Mouse (Mus musculus) mature B cell (primary cell): ENCODE measurements around the gene Mea1.

Experiments used
- in situ Hi-C: fragments of 300-500 bp; cut with MboI; formaldehyde crosslinking; loops from 2 replicates; pipeline ENCODE4 v1.14.3; 2019

The Mea1 gene

DNA sequence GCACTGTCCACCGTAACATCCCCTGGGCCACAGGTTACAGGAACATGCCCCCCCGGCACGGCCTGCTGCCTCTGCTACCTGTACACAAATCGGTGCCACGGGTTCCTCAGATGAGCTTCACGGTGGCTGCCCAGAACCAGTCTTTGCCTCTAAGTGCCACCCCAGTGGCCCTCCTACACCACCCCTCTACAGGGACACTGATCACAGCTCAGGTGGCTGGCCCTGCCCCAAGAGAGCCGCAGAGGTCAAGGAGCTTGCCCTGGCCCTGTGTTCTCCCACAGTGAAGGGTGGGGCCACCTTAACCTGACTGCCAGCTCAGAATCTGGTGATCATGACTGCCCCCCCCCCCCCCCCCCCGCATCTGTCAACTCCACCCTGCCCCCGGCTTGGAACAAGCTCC lies at the start of gene Mea1:
Mea1 (plus strand) TSS at position 378 of the 400 bp plus-strand sequence.
- in situ Hi-C loops: no loop called here

DNA sequence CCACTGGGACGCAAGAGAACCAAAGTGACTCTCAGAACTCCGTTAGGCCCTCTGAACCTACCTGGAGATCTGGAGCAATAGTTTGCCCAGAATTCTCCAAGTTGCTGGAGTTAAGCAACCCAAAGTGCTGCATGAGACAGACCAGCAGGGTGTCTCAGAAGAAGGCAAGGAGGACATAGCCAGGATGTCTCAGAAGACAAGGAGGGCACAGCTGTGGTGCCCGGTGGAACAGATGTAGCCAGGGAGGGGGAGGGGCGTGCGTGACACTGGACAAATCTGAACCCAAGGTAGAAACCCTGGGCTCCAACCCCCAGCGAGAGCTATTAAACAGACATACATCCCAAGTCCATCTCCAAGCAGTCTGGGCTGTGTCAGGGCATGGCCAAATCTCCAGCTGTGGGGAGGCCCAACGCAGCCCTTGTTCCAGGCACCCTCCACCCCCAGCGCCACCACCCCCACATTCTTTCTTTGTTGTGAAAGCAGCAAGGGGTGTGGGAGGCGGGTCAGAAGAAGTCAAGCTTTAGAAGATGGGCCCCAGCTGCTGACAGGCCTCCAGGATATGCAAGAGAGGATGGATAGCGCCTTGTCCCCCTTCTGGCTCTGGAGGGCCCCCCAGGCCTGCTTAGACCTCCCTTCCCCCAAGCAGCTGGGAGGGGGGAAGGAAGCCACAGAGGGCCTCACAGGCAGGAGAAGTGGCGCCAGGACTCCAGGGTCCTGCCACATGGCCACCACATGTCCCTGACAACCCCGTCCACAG lies 48.7 kb upstream of the Mea1 start:
- in situ Hi-C loops: no loop called here

DNA sequence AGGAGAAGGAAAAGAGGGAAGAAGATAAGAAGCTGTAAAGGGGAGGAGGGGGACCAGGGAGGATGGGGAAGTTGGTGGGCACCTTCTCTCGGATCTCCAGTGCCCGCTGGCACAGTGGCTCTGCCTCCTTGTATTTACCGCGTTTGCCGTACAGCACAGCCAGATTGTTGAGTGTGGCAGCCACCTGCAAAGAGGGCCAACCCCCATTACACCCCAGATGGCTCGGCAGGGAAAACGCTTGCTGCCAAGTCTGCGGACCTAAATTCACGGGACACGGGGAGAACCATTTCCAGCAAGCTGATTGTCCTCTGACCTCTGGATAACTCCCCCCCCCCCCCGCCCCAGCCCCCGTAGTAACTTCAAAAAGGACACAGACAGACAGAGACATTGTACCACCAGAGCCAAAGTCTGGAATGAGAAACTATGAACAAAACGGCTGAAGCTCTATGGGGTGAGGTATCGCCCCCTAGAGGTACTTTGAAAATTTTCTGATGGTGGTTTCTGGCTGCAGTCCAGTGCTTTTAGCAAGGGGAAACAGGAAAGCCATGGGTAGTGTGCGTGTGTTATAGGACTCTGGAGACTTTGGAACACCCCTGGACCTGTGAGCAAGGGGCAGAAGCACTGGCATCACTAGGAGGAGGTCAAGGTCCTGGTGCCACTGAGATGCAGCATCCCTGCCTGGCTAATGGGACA lies 41.6 kb upstream of the Mea1 start:
- in situ Hi-C loops: no loop called here

DNA sequence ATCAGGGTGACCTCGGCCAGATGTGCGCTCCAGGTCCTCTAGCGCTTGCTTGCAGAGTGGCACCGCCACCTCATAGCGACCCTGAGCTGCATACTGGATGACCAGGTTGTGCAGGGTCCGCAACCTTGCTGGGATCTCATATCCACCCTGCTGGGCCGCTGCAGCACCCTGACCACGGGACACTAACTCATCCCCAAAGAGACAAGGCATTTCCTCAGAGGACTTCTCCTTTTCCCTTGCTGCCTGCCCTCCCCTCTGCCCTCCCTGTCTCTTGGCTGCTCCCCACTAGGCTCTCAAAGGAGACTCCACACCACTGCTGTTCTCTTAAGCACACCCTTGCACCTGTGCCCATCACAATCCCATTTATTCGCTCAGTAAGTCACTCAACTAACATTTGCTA lies 38.7 kb upstream of the Mea1 start:
- in situ Hi-C loops: no loop called here

DNA sequence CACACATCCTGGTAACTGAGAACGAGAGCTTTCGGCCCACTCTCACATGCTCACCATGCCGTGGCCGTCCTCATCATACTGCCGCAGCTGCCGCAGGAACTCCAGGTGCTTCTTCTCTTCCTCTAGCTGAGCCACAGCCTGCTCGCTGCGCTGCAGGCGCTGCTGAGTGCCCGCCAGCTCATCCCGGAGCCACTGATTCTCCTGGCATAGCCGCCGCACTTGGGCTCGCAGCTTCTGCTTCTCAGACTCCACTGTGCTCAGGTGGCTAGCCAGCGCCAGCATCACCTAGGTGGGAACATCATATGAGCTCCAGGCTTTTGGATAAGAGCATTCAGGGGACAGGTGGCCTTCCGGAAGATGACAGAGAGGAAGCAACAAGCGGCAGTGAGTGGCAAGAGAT lies 36.5 kb upstream of the Mea1 start:
- in situ Hi-C loops: no loop called here

DNA sequence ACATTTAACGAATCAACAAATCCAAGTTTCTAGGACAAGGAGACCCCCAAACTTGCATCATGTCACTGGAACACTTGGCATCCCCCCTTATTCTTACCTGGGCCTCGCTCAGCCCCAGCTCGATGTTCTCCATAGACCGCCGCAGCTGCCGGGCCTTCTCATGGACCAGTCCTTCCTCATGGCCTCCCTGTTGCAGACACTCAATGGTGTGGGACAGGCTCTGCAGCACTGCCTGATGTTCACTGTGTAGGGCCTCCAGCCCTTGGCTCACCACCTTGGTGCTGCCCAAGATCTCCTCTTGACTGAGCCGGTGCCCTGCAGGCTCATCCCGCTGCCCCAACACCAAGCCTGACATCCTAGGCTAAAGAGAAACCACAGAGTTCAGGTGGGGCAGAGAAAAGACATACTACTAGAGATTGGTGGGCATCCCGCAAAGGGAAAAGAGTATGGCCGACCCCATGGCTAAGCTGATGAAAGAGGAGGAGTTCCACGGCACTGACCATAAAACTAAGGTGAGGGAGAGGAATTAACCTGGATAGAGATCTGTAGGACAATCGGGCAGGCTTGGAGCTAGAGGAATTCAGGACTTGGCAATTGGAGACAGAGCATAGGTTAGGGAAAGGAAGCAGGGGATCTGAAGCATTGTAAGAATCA lies 34.3 kb upstream of the Mea1 start:
- in situ Hi-C loops: no loop called here

DNA sequence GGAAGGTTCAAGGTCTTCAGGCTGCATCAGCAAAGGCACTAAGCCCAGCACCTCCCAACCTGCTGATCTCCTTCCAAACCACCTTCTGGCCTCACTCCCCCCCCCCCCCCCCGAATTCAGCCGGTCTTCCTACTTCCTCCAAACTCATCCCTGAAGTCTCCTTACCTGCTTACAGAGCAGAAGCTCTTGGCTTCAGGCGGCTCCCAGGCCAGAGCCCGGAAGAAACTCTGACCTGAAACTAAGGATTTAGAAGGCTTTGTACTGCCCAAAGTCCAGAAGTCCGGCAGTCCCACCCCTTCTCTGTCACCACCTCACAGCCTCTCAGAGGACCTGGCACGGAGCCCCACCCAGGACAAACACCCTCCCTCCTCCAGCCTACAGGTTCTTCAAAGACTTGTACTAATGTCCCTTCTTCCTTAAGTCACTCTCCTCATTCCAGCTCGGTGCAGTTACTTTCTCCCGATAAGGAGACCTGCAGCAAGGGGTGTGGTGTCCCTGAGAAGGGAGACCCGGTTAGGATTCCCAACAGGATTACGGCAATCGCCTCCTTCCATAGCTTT lies 33.6 kb upstream of the Mea1 start:
- in situ Hi-C loops: no loop called here

DNA sequence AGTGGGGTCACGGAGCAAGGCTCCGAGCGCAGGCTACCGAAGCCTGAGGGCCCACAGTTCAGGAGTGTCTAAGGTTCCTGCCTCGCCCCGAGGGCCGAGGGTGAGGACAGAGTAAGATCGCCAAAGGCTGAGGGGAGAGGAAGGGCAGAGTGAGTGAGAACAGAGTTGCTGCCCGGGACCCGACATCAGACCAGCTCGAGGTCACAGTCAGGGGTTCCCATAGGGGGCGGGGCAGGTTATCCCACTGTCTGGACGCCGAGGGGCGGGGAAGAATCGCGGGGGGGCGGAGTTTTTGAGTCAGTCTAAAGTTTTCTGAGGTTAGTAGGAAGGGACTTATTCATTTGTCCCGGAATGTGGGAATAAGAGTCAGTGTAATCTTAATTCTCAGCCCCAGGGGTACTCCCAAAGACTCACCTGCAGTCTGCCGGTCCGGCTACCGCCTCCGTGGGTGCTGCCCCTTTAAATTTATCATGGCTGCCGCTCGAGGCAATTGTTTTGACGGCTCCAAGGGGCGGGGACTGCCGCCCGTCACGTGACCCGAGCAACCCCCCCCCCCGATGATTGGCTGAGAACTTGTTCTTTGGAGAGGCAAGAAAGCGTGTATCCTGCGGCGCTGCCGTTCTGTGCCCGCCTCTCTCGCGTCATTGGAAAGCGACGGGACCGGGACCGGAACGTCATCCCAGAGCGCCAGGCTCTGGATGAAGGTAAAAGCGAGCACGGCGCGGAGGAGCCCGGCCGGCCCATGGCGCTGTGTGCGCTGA lies 32.9 kb upstream of the Mea1 start, which contains the start of the genes Klc4 and Mrpl2:
Klc4 (minus strand) TSS at position 462 of the 761 bp plus-strand sequence.
Mrpl2 (plus strand) TSS at position 669 of the 761 bp plus-strand sequence.
- in situ Hi-C loops: no loop called here

DNA sequence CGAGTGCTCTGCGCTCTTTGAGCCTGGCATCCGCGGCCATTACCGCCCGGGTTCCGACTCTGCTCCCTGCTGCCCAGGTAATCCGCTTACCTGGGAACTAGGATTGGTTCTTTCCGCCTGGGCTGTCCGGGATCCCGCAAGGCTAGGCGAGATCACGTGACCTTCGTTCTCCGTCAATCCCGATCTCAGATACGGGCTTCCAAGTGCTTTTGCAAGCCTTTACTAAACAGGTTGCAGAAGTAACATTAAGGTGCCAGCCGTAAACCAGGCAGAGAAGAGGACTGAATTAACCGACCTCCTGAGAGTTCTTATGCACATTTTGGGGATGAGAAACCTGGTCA lies 32.3 kb upstream of the Mea1 start:
- in situ Hi-C loops: no loop called here

DNA sequence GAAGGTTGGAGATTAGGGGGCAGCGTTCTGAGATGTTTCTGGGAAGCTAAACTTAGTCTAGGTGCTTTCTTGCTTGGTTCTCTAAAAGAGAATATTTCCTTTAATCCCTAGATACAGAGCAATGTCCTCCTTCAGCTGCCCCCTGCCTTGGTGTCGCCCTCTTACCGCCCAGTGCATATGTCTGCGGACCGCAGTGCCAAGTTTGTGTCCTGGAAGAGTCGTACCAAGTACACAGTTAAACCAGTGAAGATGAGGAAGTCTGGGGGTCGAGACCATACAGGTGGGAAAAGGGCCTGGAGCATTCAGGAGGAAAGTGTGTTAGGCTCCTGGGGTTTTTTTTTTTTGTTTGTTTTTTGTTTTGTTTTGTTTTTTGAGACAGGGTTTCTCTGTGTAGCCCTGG lies 31.3 kb upstream of the Mea1 start:
- in situ Hi-C loops: no loop called here

DNA sequence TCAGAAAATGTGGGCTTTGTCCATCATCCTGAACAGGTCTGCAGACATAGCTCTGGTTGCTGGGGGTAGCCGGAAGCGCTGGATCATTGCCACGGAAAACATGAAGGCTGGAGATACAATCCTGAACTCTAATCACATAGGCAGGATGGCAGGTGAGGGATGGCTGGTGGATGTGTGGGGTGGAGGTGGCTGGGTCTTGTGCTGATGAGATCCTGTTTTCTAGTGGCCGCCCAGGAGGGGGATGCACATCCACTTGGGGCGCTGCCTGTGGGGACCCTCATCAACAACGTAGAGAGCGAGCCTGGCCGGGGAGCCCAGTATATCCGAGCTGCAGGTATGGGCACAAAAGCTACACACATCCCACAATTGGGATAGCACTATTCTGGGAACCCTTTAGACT lies 30.2 kb upstream of the Mea1 start:
- in situ Hi-C loops: no loop called here

DNA sequence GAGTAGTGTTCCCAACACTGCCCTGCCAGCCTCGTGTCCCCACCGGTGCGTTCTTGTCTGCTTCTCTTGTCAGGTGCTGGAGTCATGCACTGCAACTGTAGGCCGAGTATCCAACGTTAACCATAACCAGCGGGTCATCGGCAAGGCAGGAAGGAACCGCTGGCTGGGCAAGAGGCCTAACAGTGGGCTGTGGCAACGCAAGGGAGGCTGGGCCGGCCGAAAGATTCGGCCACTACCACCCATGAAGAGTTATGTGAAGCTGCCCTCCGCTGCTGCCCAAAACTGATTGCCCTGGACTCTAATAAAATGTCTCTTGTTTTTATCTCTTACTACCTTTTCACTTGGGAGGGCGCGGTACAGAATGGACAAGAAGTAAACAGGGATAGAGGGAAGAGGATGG lies 28.8 kb upstream of the Mea1 start:
- in situ Hi-C loops: no loop called here

DNA sequence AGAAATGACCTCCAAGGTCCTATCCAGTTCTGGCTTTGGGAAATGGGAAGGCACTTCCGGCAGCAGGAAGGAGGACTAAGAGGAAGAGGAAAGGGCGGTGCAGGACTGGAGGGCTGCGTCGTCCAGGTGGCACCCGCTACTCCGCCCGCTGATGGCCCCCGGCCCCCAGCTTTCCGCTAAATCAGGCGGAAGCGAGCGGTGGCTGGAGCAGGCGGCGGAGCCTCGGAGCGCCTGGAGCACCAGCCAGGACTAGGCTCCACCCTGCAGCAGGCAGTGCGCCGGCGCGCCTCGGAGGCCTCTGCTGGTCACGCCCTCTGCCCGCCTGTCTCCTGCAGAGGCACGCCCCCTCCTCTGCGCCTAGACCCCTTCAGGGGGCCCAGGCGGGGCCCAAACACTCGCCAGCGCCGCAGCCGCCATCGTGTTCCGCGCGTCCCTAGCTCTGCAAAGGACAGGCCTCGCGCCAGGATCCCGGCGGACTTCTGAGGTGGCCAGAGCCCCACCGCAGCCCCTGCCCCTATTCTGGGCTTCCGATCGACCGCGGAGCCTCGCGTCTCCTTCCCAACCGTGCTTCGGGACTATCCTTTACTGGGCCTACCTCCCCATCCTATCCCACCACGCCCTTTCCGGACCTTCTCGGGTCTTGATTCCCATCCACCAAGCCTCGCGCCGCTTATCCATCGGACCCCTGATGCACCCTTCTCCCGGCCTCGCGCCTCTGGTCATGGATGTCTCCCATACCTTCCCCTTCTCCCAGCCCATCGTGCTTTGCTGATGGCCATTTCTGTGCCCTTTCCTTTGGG lies 28.2 kb upstream of the Mea1 start, which contains the start of gene Cul7:
Cul7 (plus strand) TSS at position 106 of the 800 bp plus-strand sequence.
- in situ Hi-C loops: no loop called here

DNA sequence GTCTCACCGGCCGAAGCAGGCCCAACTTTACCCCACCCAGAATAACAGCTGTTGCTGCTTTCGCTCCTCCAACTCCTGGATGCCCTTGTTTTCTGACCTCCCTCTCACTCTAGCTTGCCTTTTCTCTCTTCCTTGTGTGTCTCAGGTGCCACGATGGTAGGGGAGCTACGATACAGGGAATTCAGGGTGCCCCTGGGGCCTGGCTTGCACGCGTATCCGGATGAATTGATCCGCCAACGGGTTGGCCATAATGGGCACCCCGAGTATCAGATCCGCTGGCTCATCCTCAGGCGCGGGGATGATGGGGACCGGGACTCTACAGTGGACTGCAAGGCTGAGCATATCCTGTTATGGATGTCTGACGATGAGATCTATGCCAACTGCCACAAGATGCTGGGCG lies 27.3 kb upstream of the Mea1 start:
- in situ Hi-C loops: no loop called here

DNA sequence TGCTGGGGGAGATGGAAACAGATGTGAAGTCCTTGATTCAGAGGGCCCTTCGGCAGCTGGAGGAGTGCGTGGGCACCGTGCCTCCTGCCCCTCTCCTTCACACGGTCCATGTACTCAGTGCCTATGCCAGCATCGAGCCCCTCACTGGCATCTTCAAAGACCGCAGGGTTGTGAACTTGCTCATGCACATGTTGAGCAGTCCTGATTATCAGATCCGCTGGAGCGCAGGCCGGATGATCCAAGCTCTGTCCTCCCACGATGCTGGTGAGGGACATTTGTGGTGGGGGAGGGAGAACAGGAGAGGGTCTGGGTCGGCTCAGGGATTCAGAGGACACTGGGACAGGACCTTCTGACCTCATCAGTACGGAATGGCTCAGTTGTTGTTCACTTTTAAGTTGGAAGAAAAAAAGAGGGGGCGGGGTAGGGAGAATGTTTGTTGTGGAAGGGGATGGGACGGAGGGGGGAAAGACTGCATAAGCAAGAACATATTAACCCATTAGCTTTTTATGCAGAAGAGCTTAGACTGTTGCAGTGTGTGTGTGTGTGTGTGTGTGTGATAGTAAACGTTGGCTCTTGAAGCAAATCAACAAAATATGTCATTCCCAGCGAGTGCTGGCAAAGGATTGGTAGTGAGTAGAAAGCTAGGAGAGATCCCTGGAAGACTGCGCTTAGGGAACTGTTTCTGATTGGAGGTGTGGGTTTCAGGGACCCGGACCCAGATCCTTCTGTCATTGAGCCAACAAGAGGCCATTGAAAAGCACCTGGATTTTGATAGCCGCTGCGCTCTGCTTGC lies 26.6 kb upstream of the Mea1 start:
- in situ Hi-C loops: no loop called here

DNA sequence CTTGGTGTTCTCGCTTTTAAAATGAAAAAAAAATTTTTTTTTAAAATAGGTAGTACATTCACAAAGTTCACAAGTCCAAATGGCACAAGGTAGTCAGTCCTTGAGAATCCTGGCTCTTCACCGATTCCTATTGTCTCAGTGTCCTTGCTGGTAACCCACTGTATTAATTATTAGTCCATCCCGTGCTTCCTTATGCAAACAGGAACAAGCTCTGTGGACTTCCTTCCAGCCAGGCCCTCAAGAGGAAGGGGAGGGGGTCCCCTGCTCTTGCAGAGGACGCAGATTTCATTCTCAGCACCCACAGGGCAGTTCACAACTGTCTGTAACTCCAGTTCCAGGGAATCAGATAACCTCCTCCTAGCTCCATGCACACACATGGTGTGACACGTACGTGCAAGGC lies 22.5 kb upstream of the Mea1 start:
- in situ Hi-C loops: no loop called here

DNA sequence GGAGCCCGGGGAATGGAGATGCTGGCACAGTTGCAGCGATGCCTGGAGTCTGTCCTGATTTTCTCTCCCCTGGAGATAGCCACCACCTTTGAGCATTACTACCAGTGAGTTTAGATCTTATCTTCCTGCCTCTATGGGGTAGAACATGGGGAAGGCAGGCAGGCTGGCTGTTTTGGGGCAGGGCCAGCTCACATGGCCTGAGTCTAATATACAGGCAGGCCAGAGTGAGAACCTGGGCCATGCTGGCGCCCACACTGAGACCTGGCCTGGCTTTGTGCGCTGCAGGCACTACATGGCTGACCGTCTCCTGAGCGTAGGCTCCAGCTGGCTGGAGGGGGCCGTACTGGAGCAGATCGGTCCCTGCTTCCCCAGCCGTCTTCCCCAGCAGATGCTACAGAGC lies 17.2 kb upstream of the Mea1 start:
- in situ Hi-C loops: no loop called here

DNA sequence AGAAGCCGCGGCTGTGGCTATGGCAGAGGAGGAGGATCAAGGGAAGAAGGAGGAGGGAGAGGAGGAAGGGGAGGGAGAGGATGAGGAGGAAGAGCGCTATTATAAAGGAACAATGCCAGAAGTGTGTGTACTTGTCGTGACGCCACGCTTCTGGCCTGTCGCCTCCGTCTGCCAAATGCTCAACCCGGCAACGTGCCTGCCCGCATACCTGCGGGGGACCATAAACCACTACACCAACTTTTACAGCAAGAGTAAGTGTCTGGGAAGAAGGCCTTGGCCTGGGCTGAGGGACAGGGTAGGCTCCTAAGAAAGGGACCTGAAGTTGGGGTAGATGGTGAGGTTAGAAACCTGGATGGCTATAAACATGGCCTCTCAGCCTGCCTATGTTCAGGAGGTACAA lies 16.6 kb upstream of the Mea1 start:
- in situ Hi-C loops: no loop called here

DNA sequence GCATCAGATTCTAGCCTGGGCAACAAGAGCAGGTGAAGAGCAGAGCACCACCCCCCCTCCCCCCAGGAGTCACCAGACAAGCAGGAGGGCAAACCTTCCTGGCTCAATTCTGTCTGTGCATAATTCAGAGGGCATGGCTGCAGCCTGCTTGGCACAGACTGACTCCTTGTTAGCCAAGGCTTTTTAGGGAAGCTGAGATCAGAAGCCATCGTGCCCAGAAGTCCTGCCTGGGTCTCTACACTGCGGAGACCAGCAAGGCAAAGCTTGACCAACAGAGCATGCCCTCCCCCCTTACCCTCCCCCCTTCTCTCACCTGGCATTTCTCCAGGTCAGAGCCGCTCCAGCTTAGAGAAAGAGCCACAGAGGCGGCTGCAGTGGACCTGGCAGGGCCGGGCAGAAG lies 15.9 kb upstream of the Mea1 start:
- in situ Hi-C loops: no loop called here

DNA sequence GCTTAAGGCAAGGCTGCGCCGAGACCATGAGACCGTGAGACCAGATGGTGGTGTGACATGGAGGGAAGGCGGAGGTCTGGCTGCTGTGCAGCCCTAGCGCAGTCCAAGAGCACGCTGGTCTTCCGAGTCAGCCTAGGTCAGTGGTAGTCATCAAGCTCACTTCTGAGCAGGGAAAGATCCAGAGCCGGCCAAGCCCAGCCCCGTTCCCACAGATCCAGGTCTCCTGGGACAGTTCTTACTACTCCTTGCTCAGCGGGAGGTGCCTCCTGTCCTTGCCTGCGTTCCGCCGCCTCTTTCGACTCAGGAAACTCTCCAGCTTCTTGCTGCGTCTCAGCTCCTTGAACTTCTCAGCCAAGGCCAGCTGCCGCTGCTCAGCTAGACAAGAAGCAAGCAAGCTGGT lies 10.9 kb upstream of the Mea1 start:
- in situ Hi-C loops: no loop called here
